20 mouse cellular contexts compared by ENCODE assay signal in the genomic region with DNA sequence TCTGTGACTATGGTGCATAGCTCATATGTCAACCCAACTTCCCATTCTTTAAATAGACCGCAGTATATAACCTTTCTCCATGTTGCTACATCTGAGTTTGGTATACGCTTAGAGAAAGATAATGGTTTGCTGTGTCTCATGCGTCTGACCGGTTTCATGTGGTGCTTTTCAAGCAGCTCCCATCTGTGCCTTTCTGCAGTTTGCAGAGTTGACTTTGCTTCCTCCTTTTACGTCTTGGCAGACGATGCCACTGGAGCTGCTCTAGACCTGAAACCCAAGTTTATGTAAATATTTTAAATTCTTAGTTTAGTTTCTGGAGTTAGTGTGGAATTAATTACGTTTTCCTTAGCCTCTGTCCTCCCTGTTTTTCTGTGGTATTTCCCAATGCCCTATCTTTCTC. TPM values are rescaled to one million over a fixed set of nuclear protein-coding genes. Genes with fewer than 3 reads are reported as not detected.
DNase-seq lines count a peak whose midpoint lies in the region; ATAC-seq and TF ChIP-seq lines count a peak whose summit lies in the region.
"Had no signal": no experiment of that assay in that cellular context is flagged by ENCODE, and none has a peak within 500 bp of the region (broad histone marks: within the 10 kb centered on the region; RNA-seq: fewer than 3 reads in every experiment).

No protein-coding gene starts in this region.

- TF ChIP-seq POLR2A in testis, adult 2 months (IDR thresholded peaks at IDR 0.05; ENCODE audit: control insufficient read depth, low read depth, low read length): no peak

- peaks cover 32% of the 10 kb centered on the region for H3K4me1 ChIP-seq in forebrain, embryonic 10.5 days
- 0 out of 2 replicates have a peak, but pooled peaks cover under 1% of the 10 kb centered on the region for H3K4me1 ChIP-seq in forebrain, embryonic 14.5 days (ENCODE audit: control insufficient read depth, insufficient read depth, low read length)
- H3K4me1 ChIP-seq in limb, embryonic 12.5 days (replicated peaks): peaks cover 48% of the 10 kb centered on the region
- H3K4me1 ChIP-seq in limb, embryonic 10.5 days: peaks cover 33% of the 10 kb centered on the region
- peaks cover 7% of the 10 kb centered on the region for H3K4me1 ChIP-seq in testis, adult 2 months (ENCODE audit: control insufficient read depth, insufficient read depth, low read length)
- peaks cover 15% of the 10 kb centered on the region for H3K4me1 ChIP-seq in stomach, embryonic 16.5 days (ENCODE audit: control insufficient read depth, insufficient read depth, low read length)

- peaks cover 16% of the 10 kb centered on the region; the same call in 1 of the 2 replicates for H3K36me3 ChIP-seq in forebrain, embryonic 10.5 days (replicated peaks)
- H3K36me3 ChIP-seq in forebrain, embryonic 14.5 days (ENCODE audit: control insufficient read depth, insufficient read depth, low read length): no peaks in the 10 kb centered on the region
- H3K36me3 ChIP-seq in limb, embryonic 12.5 days: peaks cover 9% of the 10 kb centered on the region
- H3K36me3 ChIP-seq in limb, embryonic 10.5 days: peaks cover 16% of the 10 kb centered on the region; the same call in 1 of the 2 replicates
- no peaks in the 10 kb centered on the region for H3K36me3 ChIP-seq in testis, adult 2 months (ENCODE audit: control insufficient read depth, insufficient read depth, low read length)
- no peaks in the 10 kb centered on the region for H3K36me3 ChIP-seq in stomach, embryonic 16.5 days (ENCODE audit: control insufficient read depth, insufficient read depth, low read length)
- H3K36me3 ChIP-seq: liver, embryonic 12.5 days; lung, embryonic 15.5 days had no signal

- no peak overlapping the region for H3K9ac ChIP-seq in forebrain, embryonic 14.5 days (ENCODE audit: low read length)
- H3K9ac ChIP-seq in limb, embryonic 12.5 days (replicated peaks): no peak overlapping the region
- no peak overlapping the region for H3K9ac ChIP-seq in stomach, embryonic 16.5 days (ENCODE audit: low read length)
- H3K9ac ChIP-seq: liver, embryonic 12.5 days; lung, embryonic 15.5 days had no signal

- no peak for DNase-seq in forebrain, embryonic 10.5 days (ENCODE audit: extremely low spot score, low spot score)
- DNase-seq in forebrain, embryonic 14.5 days (ENCODE audit: low spot score): no peak
- DNase-seq in limb, embryonic 10.5 days (ENCODE audit: low spot score): no peak
- no peak for DNase-seq in testis, postnatal 10 days (ENCODE audit: low spot score)
- DNase-seq in cerebellum, adult 8-10 months: no peak
- DNase-seq: cerebellum, postnatal 14 days; gastrocnemius, postnatal 10 days; heart, adult 2 months; heart, postnatal 4 days had no signal

- H3K4me2 ChIP-seq in forebrain, embryonic 14.5 days (ENCODE audit: low read length): no peak overlapping the region
- no peak overlapping the region for H3K4me2 ChIP-seq in limb, embryonic 12.5 days
- no peak overlapping the region for H3K4me2 ChIP-seq in stomach, embryonic 16.5 days (ENCODE audit: low read depth, low read length)
- H3K4me2 ChIP-seq: lung, embryonic 15.5 days had no signal

- no peaks in the 10 kb centered on the region for H3K27me3 ChIP-seq in forebrain, embryonic 10.5 days (ENCODE audit: poor library complexity, severe bottlenecking)
- H3K27me3 ChIP-seq in forebrain, embryonic 14.5 days (replicated peaks; ENCODE audit: control insufficient read depth, insufficient read depth, low read length): no peaks in the 10 kb centered on the region
- no peaks in the 10 kb centered on the region for H3K27me3 ChIP-seq in limb, embryonic 12.5 days
- no peaks in the 10 kb centered on the region for H3K27me3 ChIP-seq in limb, embryonic 10.5 days (ENCODE audit: low read depth, poor library complexity, severe bottlenecking)
- no peaks in the 10 kb centered on the region for H3K27me3 ChIP-seq in testis, adult 2 months (ENCODE audit: control insufficient read depth, insufficient read depth, low read length)
- no peaks in the 10 kb centered on the region for H3K27me3 ChIP-seq in stomach, embryonic 16.5 days (ENCODE audit: control insufficient read depth, insufficient read depth, low read length)
- H3K27me3 ChIP-seq: liver, embryonic 12.5 days; lung, embryonic 15.5 days; megakaryocyte, embryonic 14.5 days had no signal

- no peak for ATAC-seq in forebrain, embryonic 14.5 days
- no peak for ATAC-seq in limb, embryonic 12.5 days (ENCODE audit: insufficient number of reproducible peaks, insufficient read depth, low FRiP score, low TSS enrichment, low read depth)
- peak; percentile 33; the same call in 1 of the 2 replicates for ATAC-seq in stomach, embryonic 16.5 days (ENCODE audit: insufficient read depth, low FRiP score)
- ATAC-seq: activated CD4-positive, CD25-positive, alpha-beta regulatory T cell, adult 4 months; CD4-positive, CD25-positive, alpha-beta regulatory T cell, adult 4 months; hindbrain, postnatal 0 days had no signal

- TF ChIP-seq CTCF in testis, adult 2 months (IDR thresholded peaks at IDR 0.05; ENCODE audit: control insufficient read depth, insufficient read depth, insufficient replicate concordance, low read depth, low read length): no peak

- WGBS in forebrain, embryonic 10.5 days: 89% methylated on average over 7 of the region's 7 CpGs
- 90% methylated on average over 7 of the region's 7 CpGs for WGBS in forebrain, embryonic 14.5 days
- 78% methylated on average over 7 of the region's 7 CpGs for WGBS in limb, embryonic 12.5 days
- WGBS in limb, embryonic 10.5 days: 90% methylated on average over 7 of the region's 7 CpGs
- 51% methylated on average over 7 of the region's 7 CpGs for WGBS in stomach, embryonic 16.5 days

- H3K27ac ChIP-seq in forebrain, embryonic 10.5 days: 0 out of 2 replicates have a peak overlapping the region, but pooled peaks have one; percentile 82
- no peak overlapping the region for H3K27ac ChIP-seq in forebrain, embryonic 14.5 days (ENCODE audit: low read depth, low read length)
- peak overlapping the region; percentile 69 for H3K27ac ChIP-seq in limb, embryonic 12.5 days
- no peak overlapping the region for H3K27ac ChIP-seq in limb, embryonic 10.5 days
- peak overlapping the region; percentile 30; the same call in 1 of the 2 replicates for H3K27ac ChIP-seq in testis, adult 2 months (ENCODE audit: control insufficient read depth, insufficient read depth, low read depth, low read length)
- 0 out of 2 replicates have a peak overlapping the region, but pooled peaks have one; percentile 46 for H3K27ac ChIP-seq in stomach, embryonic 16.5 days (ENCODE audit: low read length)
- H3K27ac ChIP-seq: heart, adult 2 months; hindbrain, postnatal 0 days; kidney, postnatal 0 days; liver, embryonic 12.5 days; lung, embryonic 15.5 days had no signal

- no peaks in the 10 kb centered on the region; the same call in 1 of the 2 replicates for H3K9me3 ChIP-seq in forebrain, embryonic 10.5 days
- H3K9me3 ChIP-seq in forebrain, embryonic 14.5 days (replicated peaks; ENCODE audit: control insufficient read depth, low read length): no peaks in the 10 kb centered on the region
- no peaks in the 10 kb centered on the region for H3K9me3 ChIP-seq in limb, embryonic 12.5 days
- no peaks in the 10 kb centered on the region for H3K9me3 ChIP-seq in limb, embryonic 10.5 days (replicated peaks)
- 0 out of 2 replicates have a peak, but pooled peaks cover 2% of the 10 kb centered on the region for H3K9me3 ChIP-seq in stomach, embryonic 16.5 days (replicated peaks; ENCODE audit: control insufficient read depth, low read length)
- H3K9me3 ChIP-seq: liver, embryonic 12.5 days; lung, embryonic 15.5 days had no signal

- no peak overlapping the region for H3K4me3 ChIP-seq in forebrain, embryonic 10.5 days
- no peak overlapping the region for H3K4me3 ChIP-seq in forebrain, embryonic 14.5 days (ENCODE audit: low read depth, low read length)
- no peak overlapping the region for H3K4me3 ChIP-seq in limb, embryonic 12.5 days (replicated peaks)
- no peak overlapping the region for H3K4me3 ChIP-seq in limb, embryonic 10.5 days
- peak overlapping the region; percentile 53; the same call in 1 of the 2 replicates for H3K4me3 ChIP-seq in testis, adult 2 months (ENCODE audit: control insufficient read depth, low read depth, low read length)
- no peak overlapping the region for H3K4me3 ChIP-seq in stomach, embryonic 16.5 days (replicated peaks; ENCODE audit: low read length)
- H3K4me3 ChIP-seq: erythroblast, embryonic 14.5 days; heart, adult 2 months; liver, embryonic 12.5 days; lung, embryonic 15.5 days; megakaryocyte, embryonic 14.5 days had no signal

RNA-seq across cellular contexts. Expression of a gene that starts 7.5 kb away (rescaled TPM):
- 33.9 and 36.0 TPM in 2 replicates for polyA plus RNA-seq in forebrain, embryonic 10.5 days (2016; fragmentation: Nextera tagmentation; extraction: Ambion mirVana)
- polyA plus RNA-seq in forebrain, embryonic 14.5 days (2014; fragmentation: Nextera tagmentation; extraction: Ambion mirVana): 14.5 and 14.7 TPM in 2 replicates
- polyA plus RNA-seq in limb, embryonic 12.5 days (2016; fragmentation: Nextera tagmentation; extraction: Ambion mirVana): 63.0 and 68.2 TPM in 2 replicates
- polyA plus RNA-seq in limb, embryonic 10.5 days (2016; fragmentation: Nextera tagmentation; extraction: Ambion mirVana): 52.0 and 59.6 TPM in 2 replicates
- polyA plus RNA-seq in testis, adult 2 months (2012; rRNA removed): 43.7 and 49.8 TPM in 2 replicates
- 28.4 and 29.8 TPM in 2 replicates for polyA plus RNA-seq in stomach, embryonic 16.5 days (2015; fragmentation: Nextera tagmentation; extraction: Ambion mirVana)
- polyA plus RNA-seq: erythroblast, embryonic 14.5 days had no signal

RNA-seq across cellular contexts. Expression of a gene that starts 9.6 kb away (rescaled TPM):
- polyA plus RNA-seq in forebrain, embryonic 10.5 days (2016; fragmentation: Nextera tagmentation; extraction: Ambion mirVana): 16.0 and 16.7 TPM in 2 replicates
- polyA plus RNA-seq in forebrain, embryonic 14.5 days (2014; fragmentation: Nextera tagmentation; extraction: Ambion mirVana): 40.2 and 40.5 TPM in 2 replicates
- polyA plus RNA-seq in limb, embryonic 12.5 days (2016; fragmentation: Nextera tagmentation; extraction: Ambion mirVana): 27.1 and 29.6 TPM in 2 replicates
- 18.9 and 22.5 TPM in 2 replicates for polyA plus RNA-seq in limb, embryonic 10.5 days (2016; fragmentation: Nextera tagmentation; extraction: Ambion mirVana)
- 565 and 587 TPM in 2 replicates for polyA plus RNA-seq in testis, adult 2 months (2012; rRNA removed)
- polyA plus RNA-seq in stomach, embryonic 16.5 days (2015; fragmentation: Nextera tagmentation; extraction: Ambion mirVana): 22.3 and 28.4 TPM in 2 replicates

Comparison
In these comparisons a context has a peak if more than half of its experiments do, and no peak if none do; other contexts are left out.
1. H3K27ac ChIP-seq: peak in forebrain, embryonic 10.5 days (single experiment), limb, embryonic 12.5 days (single experiment), testis, adult 2 months (single experiment) and stomach, embryonic 16.5 days (single experiment); none in forebrain, embryonic 14.5 days (single experiment) and limb, embryonic 10.5 days (single experiment).
2. RNA of a gene that starts 9.6 kb away (polyA plus RNA-seq): 565 to 587 TPM in testis, adult 2 months; 40.2 to 40.5 TPM in forebrain, embryonic 14.5 days, 27.1 to 29.6 TPM in limb, embryonic 12.5 days, 18.9 to 22.5 TPM in limb, embryonic 10.5 days, 22.3 to 28.4 TPM in stomach, embryonic 16.5 days and 16.0 to 16.7 TPM in forebrain, embryonic 10.5 days; every median in the first group is over 10 times any median in the second.